Mouse (Mus musculus): Measurements from ENCODE around the gene Plac8.

GRCm38 (mm10) chr5:100562702-100563101, 9.3 kb downstream of the Plac8 start:
- no peak for TF ChIP-seq CTCF (IDR thresholded peaks at IDR 0.05; ENCODE audit: extremely low read depth, insufficient read depth, insufficient read length, insufficient replicate concordance)
- TF ChIP-seq POLR2A (IDR thresholded peaks at IDR 0.05; ENCODE audit: low read depth, low read length), result no peak

All from spleen, adult 2 months (tissue).